Mouse (Mus musculus) large intestine, adult 2 months (tissue): Measurements from ENCODE around the gene Gm9602. TPM values are rescaled to one million over a fixed set of nuclear protein-coding genes. Genes with fewer than 3 reads are reported as not detected.
"Not testable (repeated sequence)": the region's sequence is repeated elsewhere in the genome, so short reads cannot be mapped to it uniquely, and the experiment has no call there.

Source experiments
- DNase-seq: peaks from one replicate; pipeline ENCODE4 v3.0.0-alpha.2; 2012; ENCODE audit warnings: low read depth, low spot score
- WGBS: fragments of 180-500 bp; shearing (Covaris S2); methylation state at CpG from one replicate; pipeline ENCODE4 v1.1.7; 2018; 5-methylcytosine and 5-hydroxymethylcytosine counted together
- polyA plus RNA-seq: library from polyadenylated mRNA; depleted of rRNA; stranded (reverse); fragments of >200 nt; gene quantifications from 2 replicates; pipeline ENCODE4 v1.2.3, GENCODE M21; 2012; rRNA removed

Gene Gm9602
- not detected in 2 replicates for polyA plus RNA-seq

GRCm38 (mm10) chr14:4776037-4776436, at the start of gene Gm9602:
TSS of gene Gm9602 (plus strand) at chr14:4776337.
- WGBS, result 47% methylated on average over 1 of the region's 2 CpGs
- DNase-seq, result not testable (repeated sequence)

DNA sequence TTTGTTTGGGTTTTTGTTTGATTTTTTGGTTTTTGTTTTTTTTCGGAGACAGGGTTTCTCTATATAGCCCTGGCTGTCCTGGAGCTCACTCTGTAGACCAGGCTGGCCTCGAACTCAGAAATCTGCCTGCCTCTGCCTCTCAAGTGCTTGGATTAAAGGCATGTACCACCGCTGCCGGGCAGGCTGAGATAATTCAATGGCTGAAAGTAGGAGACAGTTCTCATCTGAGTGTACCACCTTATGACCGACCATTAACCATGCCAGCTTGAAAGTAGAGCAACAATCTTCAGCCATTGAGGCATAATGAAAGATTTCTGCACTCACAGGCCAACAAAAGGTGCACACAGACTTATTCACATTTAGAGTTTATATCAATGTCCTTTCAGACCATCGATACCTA, 30.3 kb downstream of the Gm9602 start:
- 76% methylated on average over 6 of the region's 6 CpGs for WGBS
- not testable (repeated sequence) for DNase-seq

GRCm38 (mm10) chr14:4821950-4822349, 45.8 kb downstream of the Gm9602 start:
- not testable (repeated sequence) for DNase-seq
- 85% methylated on average over 4 of the region's 7 CpGs for WGBS

Other genes with a start within 250 kb of the Gm9602 start
- gene Gm3047, start 220.9 kb upstream of the Gm9602 start, polyA plus RNA-seq, result not detected in 2 replicates
- not detected in 2 replicates for gene Gm8159, start 144.0 kb upstream of the Gm9602 start, polyA plus RNA-seq
- 0.07 TPM in 1 of 2 replicates, not detected in the other for gene Gm3239, start 112.1 kb upstream of the Gm9602 start, polyA plus RNA-seq
- not detected in 2 replicates for gene Gm7876, start 67.1 kb upstream of the Gm9602 start, polyA plus RNA-seq
- 1.1 TPM in 1 of 2 replicates, not detected in the other for gene Gm3252, start 49.6 kb upstream of the Gm9602 start, polyA plus RNA-seq
- gene Gm3269, start 61.8 kb downstream of the Gm9602 start, polyA plus RNA-seq, result not detected in 2 replicates
- gene Gm3264, start 79.2 kb downstream of the Gm9602 start, polyA plus RNA-seq, result not detected in 2 replicates
- gene Gm3278, start 116.1 kb downstream of the Gm9602 start, polyA plus RNA-seq, result not detected in 2 replicates
- not detected in 2 replicates for gene Gm8297, start 207.6 kb downstream of the Gm9602 start, polyA plus RNA-seq
- gene Gm3298, start 239.6 kb downstream of the Gm9602 start, polyA plus RNA-seq, result not detected in 2 replicates